Mouse (Mus musculus): Measurements from ENCODE around the gene Trpv4. TPM values are rescaled to one million over a fixed set of nuclear protein-coding genes. Genes with fewer than 3 reads are reported as not detected.

Trpv4 gene
- polyA plus RNA-seq, 1 experiment = 1.3 TPM

DNA sequence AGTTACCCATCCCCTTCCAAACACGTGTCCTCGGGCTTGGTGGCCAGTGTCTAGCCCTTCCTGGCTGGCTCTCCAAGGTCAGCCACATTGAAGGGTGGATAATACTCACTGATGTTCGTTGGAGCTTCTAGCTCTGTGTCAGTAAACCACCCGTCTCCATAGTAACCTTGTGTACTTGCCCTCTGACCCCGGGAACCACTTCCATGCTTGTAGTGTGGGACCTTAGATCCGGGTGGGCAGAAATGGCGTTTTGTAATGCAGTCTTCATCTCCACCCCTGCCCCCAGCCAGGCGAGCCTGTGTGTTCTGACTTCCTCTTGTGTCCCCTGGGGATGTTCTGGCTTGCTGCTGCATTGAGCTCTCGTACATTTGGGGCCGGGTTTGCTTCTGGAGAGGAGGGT, 61.6 kb downstream of the Trpv4 start:
- peak overlapping the region; percentile 74 for H3K27ac ChIP-seq (ENCODE audit: control insufficient read depth, insufficient read depth, low read depth, low read length, poor library complexity)
- peaks cover 20% of the 10 kb centered on the region for H3K4me1 ChIP-seq (ENCODE audit: control insufficient read depth, insufficient read depth, low read length)
- H3K4me3 ChIP-seq (replicated peaks; ENCODE audit: control insufficient read depth, low read depth, low read length) = no peak overlapping the region
- 0 out of 2 replicates have a peak, but pooled peaks have one; percentile 3 for TF ChIP-seq POLR2A (IDR thresholded peaks at IDR 0.05; ENCODE audit: borderline replicate concordance, control insufficient read depth, low read depth, low read length)
- no peak for TF ChIP-seq CTCF (IDR thresholded peaks at IDR 0.05; ENCODE audit: control insufficient read depth, insufficient read depth, low read length)
- whole genome bisulfite sequencing = 12% methylated on average over 10 of the region's 10 CpGs

DNA sequence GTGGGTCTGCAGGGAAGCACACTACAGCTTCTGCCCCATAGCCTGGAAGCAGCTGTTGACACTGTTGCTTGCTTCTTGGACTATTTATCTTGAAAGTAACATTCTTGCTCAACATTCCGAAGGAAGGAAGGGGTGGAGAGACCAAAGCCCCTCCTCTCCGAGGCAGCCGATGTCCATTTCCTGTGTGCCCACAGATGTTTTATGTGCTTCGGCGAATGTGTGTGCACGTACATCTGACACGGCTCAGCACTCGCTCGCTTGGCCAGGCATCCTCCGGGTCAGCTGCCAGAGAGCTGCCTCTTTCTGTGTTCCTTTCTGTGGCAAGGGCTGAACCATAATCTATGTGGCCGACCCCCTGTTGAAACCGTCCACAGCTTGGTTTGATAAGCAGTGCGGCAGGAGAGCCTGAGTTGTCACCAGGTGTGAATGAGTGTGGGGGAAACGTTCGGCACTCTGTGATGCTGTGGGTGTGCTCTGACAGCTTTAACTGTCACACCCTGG, 63.4 kb downstream of the Trpv4 start:
- TF ChIP-seq POLR2A (IDR thresholded peaks at IDR 0.05; ENCODE audit: borderline replicate concordance, control insufficient read depth, low read depth, low read length) = peak; percentile 71; the same call in 1 of the 2 replicates
- no peak for TF ChIP-seq CTCF (IDR thresholded peaks at IDR 0.05; ENCODE audit: control insufficient read depth, insufficient read depth, low read length)
- under 1% methylated on average over 15 of the region's 15 CpGs for whole genome bisulfite sequencing
- Histone ChIP-seq H3K4me3 (replicated peaks; ENCODE audit: control insufficient read depth, low read depth, low read length) (peak overlapping the region; percentile 14), H3K27ac (ENCODE audit: control insufficient read depth, insufficient read depth, low read depth, low read length, poor library complexity) (peak overlapping the region; percentile 83), H3K4me1 (ENCODE audit: control insufficient read depth, insufficient read depth, low read length) (peaks cover 20% of the 10 kb centered on the region)

- peaks cover 20% of the 10 kb centered on the region for H3K4me1 ChIP-seq (ENCODE audit: control insufficient read depth, insufficient read depth, low read length)
- peak overlapping the region; percentile 83 for H3K27ac ChIP-seq (ENCODE audit: control insufficient read depth, insufficient read depth, low read depth, low read length, poor library complexity)
- no peak for TF ChIP-seq POLR2A (IDR thresholded peaks at IDR 0.05; ENCODE audit: borderline replicate concordance, control insufficient read depth, low read depth, low read length)
- TF ChIP-seq CTCF (IDR thresholded peaks at IDR 0.05; ENCODE audit: control insufficient read depth, insufficient read depth, low read length) = no peak
- 53% methylated on average over 5 of the region's 5 CpGs for WGBS
- no peak overlapping the region for H3K4me3 ChIP-seq (replicated peaks; ENCODE audit: control insufficient read depth, low read depth, low read length)
Observed at GRCm38 (mm10) chr5:114593949-114594348, 64.3 kb downstream of the Trpv4 start.

GRCm38 (mm10) chr5:114593161-114593821, 64.9 kb downstream of the Trpv4 start:
- 37% methylated on average over 12 of the region's 12 CpGs for WGBS
- TF ChIP-seq POLR2A (IDR thresholded peaks at IDR 0.05; ENCODE audit: borderline replicate concordance, control insufficient read depth, low read depth, low read length) (no peak), CTCF (IDR thresholded peaks at IDR 0.05; ENCODE audit: control insufficient read depth, insufficient read depth, low read length) (no peak)
- Histone ChIP-seq H3K4me3 (replicated peaks; ENCODE audit: control insufficient read depth, low read depth, low read length) (no peak overlapping the region), H3K27ac (ENCODE audit: control insufficient read depth, insufficient read depth, low read depth, low read length, poor library complexity) (no peak overlapping the region; the same call in 1 of the 2 replicates), H3K4me1 (ENCODE audit: control insufficient read depth, insufficient read depth, low read length) (peaks cover 20% of the 10 kb centered on the region)

DNA sequence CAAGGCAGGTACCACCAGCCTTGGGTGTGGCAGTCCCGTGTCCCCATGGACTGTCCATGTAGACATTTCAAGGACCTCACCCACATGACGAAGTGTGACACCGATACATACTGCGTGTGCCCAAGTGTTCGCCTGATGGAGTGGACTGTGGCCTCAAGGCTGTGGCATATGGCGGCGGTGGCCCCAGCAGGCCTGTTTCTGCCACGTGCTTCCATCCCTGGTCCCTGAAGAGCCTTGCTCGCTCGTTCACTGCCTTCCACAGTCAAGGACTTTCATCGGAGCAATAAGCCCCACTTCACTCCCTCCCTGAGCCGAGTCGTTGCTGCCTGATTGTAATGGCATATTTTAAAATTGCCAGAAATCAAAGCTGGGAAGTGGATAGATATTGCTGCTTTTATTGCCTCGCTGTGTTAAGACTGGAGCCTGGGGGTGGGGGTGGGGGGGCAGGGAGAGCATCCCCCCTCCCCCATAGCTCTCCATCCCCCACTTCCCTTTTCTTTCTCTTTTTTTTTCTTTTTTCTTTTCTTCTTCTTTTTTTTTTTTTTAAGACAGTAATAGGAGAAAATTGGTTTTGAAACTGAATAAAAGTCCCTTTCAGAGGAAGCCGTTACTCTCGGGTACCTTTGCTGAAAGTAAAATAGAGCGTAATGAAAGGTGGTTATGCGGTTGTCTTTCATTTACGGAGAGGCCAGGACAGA, 65.6 kb downstream of the Trpv4 start:
- peaks cover 19% of the 10 kb centered on the region for H3K4me1 ChIP-seq (ENCODE audit: control insufficient read depth, insufficient read depth, low read length)
- H3K4me3 ChIP-seq (replicated peaks; ENCODE audit: control insufficient read depth, low read depth, low read length) = no peak overlapping the region
- H3K27ac ChIP-seq (ENCODE audit: control insufficient read depth, insufficient read depth, low read depth, low read length, poor library complexity) = no peak overlapping the region
- 50% methylated on average over 19 of the region's 19 CpGs for WGBS
- no peak for TF ChIP-seq POLR2A (IDR thresholded peaks at IDR 0.05; ENCODE audit: borderline replicate concordance, control insufficient read depth, low read depth, low read length)
- TF ChIP-seq CTCF (IDR thresholded peaks at IDR 0.05; ENCODE audit: control insufficient read depth, insufficient read depth, low read length) = no peak

- 33% methylated on average over 15 of the region's 15 CpGs for WGBS
- Histone ChIP-seq H3K4me1 (ENCODE audit: control insufficient read depth, insufficient read depth, low read length) (peaks cover 16% of the 10 kb centered on the region), H3K4me3 (replicated peaks; ENCODE audit: control insufficient read depth, low read depth, low read length) (no peak overlapping the region), H3K27ac (ENCODE audit: control insufficient read depth, insufficient read depth, low read depth, low read length, poor library complexity) (no peak overlapping the region)
- TF ChIP-seq POLR2A (IDR thresholded peaks at IDR 0.05; ENCODE audit: borderline replicate concordance, control insufficient read depth, low read depth, low read length) (no peak), CTCF (IDR thresholded peaks at IDR 0.05; ENCODE audit: control insufficient read depth, insufficient read depth, low read length) (no peak)
Observed at GRCm38 (mm10) chr5:114591151-114591561, 67.1 kb downstream of the Trpv4 start.

- Histone ChIP-seq H3K4me3 (replicated peaks; ENCODE audit: control insufficient read depth, low read depth, low read length) (no peak overlapping the region), H3K4me1 (ENCODE audit: control insufficient read depth, insufficient read depth, low read length) (peaks cover 14% of the 10 kb centered on the region), H3K27ac (ENCODE audit: control insufficient read depth, insufficient read depth, low read depth, low read length, poor library complexity) (peak overlapping the region; percentile 27)
- TF ChIP-seq CTCF (IDR thresholded peaks at IDR 0.05; ENCODE audit: control insufficient read depth, insufficient read depth, low read length) (no peak), POLR2A (IDR thresholded peaks at IDR 0.05; ENCODE audit: borderline replicate concordance, control insufficient read depth, low read depth, low read length) (no peak)
- 76% methylated on average over 17 of the region's 17 CpGs for WGBS
Observed at GRCm38 (mm10) chr5:114590043-114590913, 67.9 kb downstream of the Trpv4 start.
